Mouse (Mus musculus) hindbrain, embryonic 10.5 days (tissue): ENCODE results near the gene Rfc2. TPM values are rescaled to one million over a fixed set of nuclear protein-coding genes. Genes with fewer than 3 reads are reported as not detected.

Experiments
- DNase-seq: peaks from one replicate; pipeline ENCODE4 v3.0.0-alpha.2; 2017; ENCODE audit warnings: low spot score
- H3K27ac ChIP-seq: fragments of 300-500 bp; sonication (generic); 2 replicates; pipeline ENCODE4 v1.5.1; 2016; ENCODE audit warnings: mild to moderate bottlenecking, moderate library complexity
- H3K27me3 ChIP-seq: fragments of 300-500 bp; sonication (generic); 2 replicates; pipeline ENCODE4 v1.6.1; 2016; ENCODE audit warnings: mild to moderate bottlenecking; ENCODE audit not compliant: poor library complexity, insufficient read depth, severe bottlenecking
- H3K36me3 ChIP-seq: fragments of 300-500 bp; sonication (generic); 2 replicates; pipeline ENCODE4 v1.6.1; 2016; ENCODE audit warnings: mild to moderate bottlenecking, moderate library complexity
- H3K4me1 ChIP-seq: fragments of 300-500 bp; sonication (generic); replicated peaks from 2 replicates; pipeline ENCODE4 v1.6.1; 2016; ENCODE audit warnings: mild to moderate bottlenecking
- H3K4me3 ChIP-seq: fragments of 300-500 bp; sonication (generic); 2 replicates; pipeline ENCODE4 v1.5.1; 2016; ENCODE audit warnings: mild to moderate bottlenecking, moderate library complexity
- H3K9me3 ChIP-seq: fragments of 300-500 bp; sonication (generic); 2 replicates; pipeline ENCODE4 v1.6.1; 2016; ENCODE audit warnings: mild to moderate bottlenecking, moderate library complexity
- WGBS: fragments of 180-500 bp; shearing (Covaris S2); methylation state at CpG from one replicate; pipeline ENCODE4 v1.1.7; 2016; 5-methylcytosine and 5-hydroxymethylcytosine counted together
- polyA plus RNA-seq: library from polyadenylated mRNA; unstranded; fragments of >200 nt; fragmentation: Nextera tagmentation; extraction: Ambion mirVana; gene quantifications from 2 replicates; pipeline ENCODE4 v1.2.1, GENCODE M21; 2016

The Rfc2 gene
- polyA plus RNA-seq, 1 experiment from 2014 or later: 366 TPM

DNA sequence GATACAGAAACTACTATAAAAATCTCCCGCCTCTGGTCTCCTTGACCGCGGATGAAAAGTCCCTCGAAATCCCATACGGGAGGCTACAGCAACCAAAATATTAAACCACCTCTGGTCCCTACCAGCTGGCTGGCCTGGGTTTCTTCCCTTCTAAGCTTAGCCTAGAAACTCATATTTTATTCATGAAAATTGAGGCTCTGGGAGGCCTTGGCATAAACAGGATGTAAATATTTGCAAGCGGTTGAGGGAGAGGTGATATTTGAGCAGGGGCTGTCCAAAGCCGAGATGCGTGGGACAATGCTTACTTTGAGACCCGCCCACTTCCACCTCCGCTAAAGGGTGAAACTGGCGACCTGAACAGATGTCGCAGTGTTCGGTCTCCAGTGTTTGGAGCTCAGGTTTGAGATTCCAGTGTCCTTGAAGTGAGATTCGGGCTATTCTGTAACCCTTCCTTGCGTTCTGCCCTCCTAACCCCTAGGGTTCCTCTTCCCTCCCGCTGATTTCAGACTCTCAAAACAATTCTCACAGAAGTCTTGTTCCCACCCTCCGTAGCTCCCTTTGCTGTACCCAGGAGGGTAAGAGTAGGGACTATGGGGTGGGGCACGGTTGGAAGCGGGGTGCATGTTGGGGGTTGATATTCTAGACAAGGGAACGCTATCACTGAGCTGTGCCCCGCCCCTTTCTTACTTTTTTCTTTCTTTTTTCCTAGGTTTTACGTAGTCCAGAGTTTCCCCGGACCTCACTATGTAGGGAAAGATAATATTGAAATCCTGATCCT, 9.2 kb upstream of the Rfc2 start:
- peak overlapping the region; percentile 51 for H3K4me3 ChIP-seq
- H3K9me3 ChIP-seq: no peaks in the 10 kb centered on the region
- peaks cover 29% of the 10 kb centered on the region for H3K4me1 ChIP-seq
- 3% methylated on average over 23 of the region's 23 CpGs for WGBS
- peaks cover 9% of the 10 kb centered on the region; the same call in 1 of the 2 replicates for H3K27me3 ChIP-seq
- peak; percentile 74 for DNase-seq
- peak overlapping the region; percentile 77 for H3K27ac ChIP-seq
- H3K36me3 ChIP-seq: no peaks in the 10 kb centered on the region

DNA sequence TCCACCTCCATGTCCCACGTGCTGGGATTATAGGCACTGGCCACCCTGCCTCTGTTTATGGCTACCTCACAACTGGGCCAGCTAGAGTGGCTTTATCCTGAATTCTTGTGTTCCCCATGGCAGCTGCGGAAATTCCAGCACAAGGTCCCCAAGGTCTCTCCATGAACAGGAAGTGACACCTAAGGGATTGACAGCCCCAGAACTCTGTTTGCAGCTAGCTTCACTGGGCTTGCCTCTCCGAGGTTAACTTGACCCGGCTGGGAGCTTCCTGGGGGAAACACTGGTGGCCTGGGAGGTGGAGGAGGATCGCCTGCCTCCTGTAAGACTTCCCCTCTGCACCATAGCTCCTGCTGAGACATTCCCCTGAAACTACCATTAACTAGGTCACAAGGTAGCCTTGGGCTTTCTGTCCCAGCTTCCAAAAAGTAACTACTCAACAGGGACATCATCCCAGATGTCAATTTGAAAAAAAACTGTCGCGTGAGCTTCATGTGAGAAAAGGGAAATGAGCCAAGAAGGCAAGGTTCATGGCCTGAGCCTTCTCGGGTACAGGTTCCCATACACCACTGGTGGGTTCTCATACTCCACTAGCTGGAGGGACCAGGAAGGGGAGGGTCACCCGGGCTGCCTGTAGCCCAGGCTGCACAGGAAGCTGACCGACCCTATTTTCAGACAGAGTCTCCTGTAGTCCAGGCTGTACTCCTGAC, 8.5 kb upstream of the Rfc2 start:
- DNase-seq: no peak
- 40% methylated on average over 10 of the region's 10 CpGs for WGBS
- H3K27me3 ChIP-seq: peaks cover 9% of the 10 kb centered on the region; the same call in 1 of the 2 replicates
- H3K4me1 ChIP-seq: peaks cover 29% of the 10 kb centered on the region
- H3K27ac ChIP-seq: peak overlapping the region; percentile 77
- no peaks in the 10 kb centered on the region for H3K36me3 ChIP-seq
- H3K4me3 ChIP-seq: peak overlapping the region; percentile 51
- H3K9me3 ChIP-seq: no peaks in the 10 kb centered on the region

DNA sequence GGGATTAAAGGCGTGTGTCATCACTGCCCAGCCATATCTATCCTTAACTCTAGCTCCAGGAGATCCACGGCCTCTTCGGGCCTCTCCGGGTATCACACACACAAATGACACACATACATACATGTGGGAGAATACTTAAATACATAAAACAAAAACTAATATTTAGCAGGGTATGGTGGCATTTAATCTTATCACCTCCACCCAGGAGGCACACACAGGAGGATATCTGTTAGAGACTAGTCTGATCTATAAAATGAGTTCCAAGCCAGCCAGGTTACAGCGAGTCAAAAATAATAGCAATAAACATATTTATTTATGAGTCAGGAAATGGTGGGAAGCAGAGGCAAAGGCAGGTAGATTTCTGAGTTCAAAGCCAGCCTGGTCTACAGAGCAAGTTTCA, 5.3 kb upstream of the Rfc2 start:
- H3K36me3 ChIP-seq: no peaks in the 10 kb centered on the region
- WGBS: 97% methylated on average over 5 of the region's 5 CpGs
- no peak overlapping the region for H3K27ac ChIP-seq
- DNase-seq: no peak
- no peaks in the 10 kb centered on the region for H3K9me3 ChIP-seq
- peaks cover 15% of the 10 kb centered on the region for H3K4me1 ChIP-seq
- peaks cover 9% of the 10 kb centered on the region; the same call in 1 of the 2 replicates for H3K27me3 ChIP-seq
- no peak overlapping the region for H3K4me3 ChIP-seq

DNA sequence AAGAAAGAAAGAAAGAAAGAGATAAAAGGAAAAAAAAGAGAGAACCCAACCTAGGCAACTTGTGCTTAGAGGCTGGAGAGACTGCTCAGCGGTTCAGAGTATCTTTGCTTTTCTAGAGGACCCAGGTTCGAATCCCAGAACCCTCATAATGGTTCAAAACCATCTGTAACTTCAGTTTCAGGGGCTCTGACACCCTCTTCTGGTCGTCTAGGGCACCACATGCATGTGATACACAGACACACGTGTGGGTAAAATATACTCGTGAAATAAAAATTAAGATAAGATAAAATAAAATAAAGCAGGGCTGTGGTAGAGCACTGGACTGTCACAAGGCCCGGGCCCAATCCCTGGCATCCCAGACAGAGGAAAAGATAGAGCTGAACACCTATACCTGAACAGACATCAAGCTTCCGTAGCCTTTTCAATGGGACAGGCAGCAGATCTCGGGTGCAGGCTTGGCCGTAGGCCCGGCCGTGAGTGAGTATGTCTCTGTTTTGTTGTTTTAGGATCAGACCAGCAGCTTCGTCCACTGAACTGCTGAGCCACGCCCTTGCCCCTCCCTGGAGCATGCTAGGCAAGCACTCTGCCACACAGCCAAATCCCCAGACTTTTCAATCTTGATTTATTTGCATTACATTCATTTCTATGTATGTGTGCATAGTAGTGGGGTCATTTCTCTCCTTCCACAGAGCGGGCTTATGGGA, 4.5 kb upstream of the Rfc2 start:
- Histone ChIP-seq H3K27ac (no peak overlapping the region), H3K36me3 (no peaks in the 10 kb centered on the region), H3K4me3 (no peak overlapping the region), H3K4me1 (peaks cover 15% of the 10 kb centered on the region), H3K27me3 (peaks cover 9% of the 10 kb centered on the region; the same call in 1 of the 2 replicates), H3K9me3 (no peaks in the 10 kb centered on the region)
- 79% methylated on average over 14 of the region's 14 CpGs for whole genome bisulfite sequencing
- no peak for DNase-seq

DNA sequence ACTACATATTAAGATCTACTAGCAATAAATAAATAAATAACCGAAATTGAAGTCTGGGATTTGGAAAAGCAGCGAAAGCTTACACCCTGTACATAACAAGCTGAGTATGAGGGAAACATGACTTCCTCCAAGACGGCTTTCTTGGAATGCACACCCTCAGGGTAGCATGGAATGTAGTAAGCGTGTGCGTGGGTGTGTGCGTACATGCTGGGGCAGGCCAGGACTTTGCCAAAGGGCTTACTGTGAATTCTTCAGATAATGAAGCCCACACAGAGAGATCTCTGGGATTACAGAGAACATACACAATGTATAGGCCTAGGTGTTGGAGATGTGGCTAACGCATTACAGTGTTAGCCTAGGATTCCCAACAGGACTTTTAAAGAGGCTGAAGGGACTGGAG, 3.6 kb upstream of the Rfc2 start:
- Histone ChIP-seq H3K27me3 (peaks cover 7% of the 10 kb centered on the region; the same call in 1 of the 2 replicates), H3K9me3 (no peaks in the 10 kb centered on the region), H3K27ac (no peak overlapping the region), H3K36me3 (no peaks in the 10 kb centered on the region), H3K4me3 (no peak overlapping the region), H3K4me1 (peaks cover 7% of the 10 kb centered on the region)
- no peak for DNase-seq
- 92% methylated on average over 7 of the region's 7 CpGs for WGBS

DNA sequence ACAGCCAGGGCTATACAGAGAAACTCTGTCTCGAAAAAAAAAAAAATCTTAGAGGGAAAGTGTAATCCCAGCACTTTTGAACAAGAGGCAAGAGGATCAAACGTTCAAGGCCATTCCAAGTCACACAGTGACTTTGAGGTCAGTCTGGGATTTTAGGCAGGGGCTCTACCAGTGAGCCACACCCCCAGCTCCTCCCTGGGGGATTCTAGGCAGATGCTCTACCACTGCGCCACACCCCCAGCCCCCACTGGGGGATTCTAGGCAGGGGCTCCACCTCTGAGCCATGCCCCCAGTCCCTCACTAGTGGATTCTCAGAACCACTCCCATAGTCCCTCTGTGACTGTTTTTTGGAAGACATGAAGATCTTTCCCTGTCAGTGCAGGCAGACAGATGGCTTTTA, 2.0 kb upstream of the Rfc2 start:
- Histone ChIP-seq H3K4me1 (peaks cover 12% of the 10 kb centered on the region), H3K9me3 (no peaks in the 10 kb centered on the region), H3K36me3 (no peaks in the 10 kb centered on the region), H3K27ac (no peak overlapping the region), H3K4me3 (no peak overlapping the region), H3K27me3 (no peaks in the 10 kb centered on the region)
- DNase-seq: no peak
- 73% methylated on average over 3 of the region's 3 CpGs for WGBS

DNA sequence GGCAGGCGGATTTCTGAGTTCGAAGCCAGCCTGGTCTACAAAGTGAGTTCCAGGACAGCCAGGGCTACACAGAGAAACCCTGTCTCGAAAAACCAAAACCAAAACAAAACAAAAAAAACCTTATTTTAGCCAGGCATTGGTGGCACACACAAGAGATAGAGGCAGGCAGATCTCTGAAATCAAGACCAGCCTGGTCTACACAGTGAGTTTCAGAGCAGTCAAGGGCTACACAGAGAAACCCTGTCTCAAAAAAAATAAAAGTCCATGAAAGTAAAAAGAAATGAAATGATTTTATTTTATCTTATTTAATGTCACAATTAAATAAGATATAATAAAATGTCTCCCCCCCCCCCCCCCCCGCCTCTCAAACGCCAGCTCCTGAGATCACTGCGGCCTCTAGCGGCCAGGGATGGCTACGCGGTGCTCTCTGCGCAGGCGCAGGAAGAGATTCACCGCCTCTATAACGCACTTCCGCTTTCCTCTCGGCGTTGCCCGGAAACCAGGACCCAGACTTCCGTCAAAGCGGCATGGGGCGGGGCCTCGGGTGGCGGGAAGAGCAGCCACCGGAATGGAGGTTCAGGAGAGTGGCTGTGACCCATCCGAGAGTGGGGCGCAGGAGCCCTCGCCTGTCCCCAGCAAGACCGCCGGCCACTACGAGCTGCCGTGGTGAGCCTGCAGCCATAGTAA, 1.2 kb downstream of the Rfc2 start:
- Histone ChIP-seq H3K4me1 (peaks cover 13% of the 10 kb centered on the region), H3K36me3 (peaks cover 14% of the 10 kb centered on the region), H3K9me3 (no peaks in the 10 kb centered on the region), H3K4me3 (peak overlapping the region; percentile 81), H3K27ac (peak overlapping the region; percentile 89), H3K27me3 (no peaks in the 10 kb centered on the region)
- DNase-seq: peak; percentile 96
- WGBS: 7% methylated on average over 30 of the region's 30 CpGs

DNA sequence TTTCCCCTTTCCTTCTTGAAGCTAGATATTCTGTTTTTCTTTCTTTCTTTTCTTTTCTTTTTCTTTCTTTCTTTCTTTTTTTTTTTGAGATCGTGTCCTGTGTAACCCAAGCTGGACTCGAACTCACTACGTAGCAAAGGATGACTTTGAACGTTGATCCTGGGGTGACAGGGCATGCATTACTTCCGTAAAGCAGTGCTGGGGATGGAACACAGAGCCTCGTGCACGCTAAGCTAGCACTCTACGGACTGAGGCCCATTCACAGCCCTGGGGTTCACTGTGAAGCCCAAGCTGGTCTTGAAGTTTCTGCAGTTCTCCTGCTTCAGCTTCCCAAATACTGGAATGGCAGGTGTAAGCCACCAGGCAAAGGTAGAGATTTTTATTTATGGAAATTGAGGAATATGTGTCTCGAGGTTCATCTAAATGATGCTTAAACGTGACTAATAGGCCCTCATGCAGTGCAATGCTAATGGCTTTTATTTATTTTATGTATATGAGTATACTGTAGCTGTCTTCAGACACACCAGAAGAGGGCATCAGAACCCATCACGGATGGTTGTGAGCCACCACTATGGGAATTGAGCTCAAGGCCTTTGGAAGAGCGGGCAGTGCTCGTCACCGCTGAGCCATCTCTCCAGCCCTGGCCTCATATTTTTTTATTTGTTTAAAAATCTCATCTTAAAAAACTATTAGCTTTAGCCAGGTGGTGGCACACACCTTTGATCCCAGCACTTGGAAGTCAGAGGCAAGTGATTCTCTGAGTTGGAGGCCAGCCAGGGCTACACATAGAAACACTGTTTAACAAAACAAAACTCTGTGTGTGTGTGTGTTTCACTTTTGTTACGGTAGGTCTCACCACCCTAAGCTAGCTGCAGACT, 2.1 kb downstream of the Rfc2 start:
- H3K27ac ChIP-seq: peak overlapping the region; percentile 89
- H3K4me1 ChIP-seq: peaks cover 13% of the 10 kb centered on the region
- peaks cover 23% of the 10 kb centered on the region for H3K36me3 ChIP-seq
- no peaks in the 10 kb centered on the region for H3K27me3 ChIP-seq
- WGBS: 31% methylated on average over 15 of the region's 15 CpGs
- no peaks in the 10 kb centered on the region for H3K9me3 ChIP-seq
- DNase-seq: no peak
- peak overlapping the region; percentile 81 for H3K4me3 ChIP-seq

DNA sequence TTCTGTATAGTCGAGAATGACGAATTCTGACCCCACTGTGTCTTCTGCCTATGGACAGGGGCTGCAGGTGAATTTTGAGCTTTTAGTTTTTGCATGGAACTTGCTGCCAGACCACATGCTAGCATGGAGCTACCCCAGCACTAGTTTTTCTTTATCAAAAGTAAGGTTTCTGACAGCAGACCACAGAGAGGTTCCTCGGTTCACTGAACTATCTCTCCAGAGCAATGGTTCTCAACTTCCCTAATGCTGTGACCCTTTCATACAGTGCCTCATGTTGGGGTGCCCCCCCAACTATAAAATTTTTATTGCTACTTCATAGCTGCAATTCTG, 2.7 kb downstream of the Rfc2 start:
- H3K27ac ChIP-seq: no peak overlapping the region
- H3K27me3 ChIP-seq: no peaks in the 10 kb centered on the region
- no peaks in the 10 kb centered on the region for H3K9me3 ChIP-seq
- WGBS: 91% methylated on average over 3 of the region's 3 CpGs
- peaks cover 13% of the 10 kb centered on the region for H3K4me1 ChIP-seq
- H3K4me3 ChIP-seq: peak overlapping the region; percentile 81
- peaks cover 29% of the 10 kb centered on the region for H3K36me3 ChIP-seq
- no peak for DNase-seq

DNA sequence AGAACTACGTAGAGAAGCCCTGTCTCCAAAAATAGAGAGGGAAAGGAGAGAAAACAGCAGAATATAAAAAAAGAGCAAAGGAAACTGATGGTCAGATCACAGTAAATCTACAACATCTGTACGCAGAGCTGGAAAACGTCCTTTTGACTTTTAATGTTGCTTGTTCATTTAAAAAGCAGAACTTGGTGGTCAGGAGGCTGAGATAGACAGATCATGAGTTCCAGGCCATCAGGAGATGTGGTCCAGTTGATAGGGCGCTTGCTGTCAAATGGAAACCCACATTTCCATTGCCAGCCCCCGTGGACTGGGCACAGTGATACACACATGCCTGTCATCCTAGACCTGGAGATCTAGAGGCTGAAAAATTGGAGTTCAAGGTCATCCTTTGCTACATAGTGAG, 3.6 kb downstream of the Rfc2 start:
- Histone ChIP-seq H3K9me3 (no peaks in the 10 kb centered on the region), H3K27ac (no peak overlapping the region), H3K27me3 (no peaks in the 10 kb centered on the region), H3K36me3 (peaks cover 37% of the 10 kb centered on the region), H3K4me3 (no peak overlapping the region), H3K4me1 (peaks cover 13% of the 10 kb centered on the region)
- no peak for DNase-seq
- WGBS: 92% methylated on average over 5 of the region's 5 CpGs

DNA sequence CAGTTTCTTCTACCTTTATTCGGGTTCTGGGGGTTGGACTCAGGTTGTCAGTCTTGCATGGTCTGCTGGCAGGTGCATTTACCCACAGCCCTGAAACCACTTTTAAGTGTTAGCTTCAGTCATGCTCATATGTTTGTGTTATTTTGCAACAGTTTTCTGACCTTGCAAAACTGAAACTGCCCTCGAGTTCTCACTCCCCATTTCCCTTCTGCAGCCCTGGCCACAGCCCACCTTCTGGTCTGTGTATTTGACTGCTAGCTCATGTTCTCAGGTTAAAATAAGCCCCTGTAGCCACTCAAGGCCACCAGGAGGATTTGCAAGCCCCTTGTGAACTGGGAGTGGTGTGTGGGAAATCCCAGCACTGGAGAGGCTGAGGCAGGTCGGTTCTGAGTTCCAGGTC, 8.7 kb downstream of the Rfc2 start:
- no peaks in the 10 kb centered on the region for H3K4me1 ChIP-seq
- H3K9me3 ChIP-seq: no peaks in the 10 kb centered on the region
- no peak for DNase-seq
- H3K4me3 ChIP-seq: no peak overlapping the region
- H3K27ac ChIP-seq: no peak overlapping the region
- H3K36me3 ChIP-seq: peaks cover 88% of the 10 kb centered on the region
- WGBS: 93% methylated on average over 3 of the region's 3 CpGs
- no peaks in the 10 kb centered on the region for H3K27me3 ChIP-seq

DNA sequence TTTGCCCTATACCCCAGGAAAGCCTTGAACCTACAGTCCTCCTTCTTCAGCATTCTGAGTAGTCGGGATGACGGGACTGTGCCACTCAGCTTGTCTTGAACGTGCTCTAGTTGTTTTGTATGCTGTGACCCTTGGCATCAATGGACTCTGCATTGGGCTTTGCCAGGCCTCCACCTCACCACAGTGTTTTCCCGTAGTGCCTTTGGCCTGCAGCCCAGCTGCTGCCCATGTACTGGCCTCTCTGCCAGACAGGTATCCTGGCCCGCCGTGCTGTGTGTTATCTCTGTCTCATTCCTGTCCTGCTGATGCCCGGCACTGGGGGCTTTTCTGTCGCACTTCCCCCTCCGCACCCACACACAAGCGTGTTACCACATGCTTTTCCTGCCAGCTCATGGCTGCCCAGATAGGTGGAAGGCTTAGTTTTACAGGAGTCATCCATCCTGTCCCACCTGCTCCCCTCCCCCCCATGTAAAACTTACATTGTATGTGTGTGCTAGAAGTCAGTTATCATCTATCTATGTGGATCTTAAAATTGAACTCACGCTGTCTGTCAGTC, 10.9 kb downstream of the Rfc2 start:
- H3K9me3 ChIP-seq: no peaks in the 10 kb centered on the region
- no peaks in the 10 kb centered on the region for H3K27me3 ChIP-seq
- no peak for DNase-seq
- no peaks in the 10 kb centered on the region for H3K4me1 ChIP-seq
- 95% methylated on average over 11 of the region's 11 CpGs for WGBS
- no peak overlapping the region for H3K4me3 ChIP-seq
- H3K27ac ChIP-seq: no peak overlapping the region
- H3K36me3 ChIP-seq: peaks cover 99% of the 10 kb centered on the region
